10 mouse cellular contexts compared by ENCODE assay signal in the genomic region with DNA sequence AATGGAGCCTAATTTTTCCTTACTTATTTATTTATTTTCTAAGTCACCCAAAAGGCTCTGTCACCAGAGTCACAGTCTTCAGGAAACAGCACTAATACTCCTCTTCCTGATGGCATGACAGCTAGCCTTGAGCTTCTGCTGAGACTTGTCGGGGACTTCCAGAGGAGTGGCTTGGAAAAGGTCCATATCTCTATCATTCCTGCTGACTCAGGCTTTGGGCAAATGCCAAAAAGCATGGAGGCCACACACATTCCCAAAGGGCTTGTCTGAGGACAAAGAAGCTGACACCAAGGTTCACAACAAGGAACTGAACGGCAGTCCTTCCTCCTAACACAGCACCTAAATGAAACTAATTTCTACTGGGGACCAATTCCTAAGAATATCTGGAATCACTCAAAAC.
DNase-seq lines count a peak whose midpoint lies in the region; ATAC-seq and TF ChIP-seq lines count a peak whose summit lies in the region.
"Had no signal": no experiment of that assay in that cellular context is flagged by ENCODE, and none has a peak within 500 bp of the region (broad histone marks: within the 10 kb centered on the region; RNA-seq: fewer than 3 reads in every experiment).

No protein-coding gene starts in this region.

- no peaks in the 10 kb centered on the region for H3K36me3 ChIP-seq in heart, adult 2 months (ENCODE audit: control insufficient read depth, insufficient read depth, low read length)
- no peaks in the 10 kb centered on the region for H3K36me3 ChIP-seq in forebrain, embryonic 16.5 days (ENCODE audit: control insufficient read depth, insufficient read depth)
- H3K36me3 ChIP-seq: stomach, embryonic 15.5 days had no signal

- TF ChIP-seq EP300 in heart, adult 2 months (IDR thresholded peaks at IDR 0.05; ENCODE audit: insufficient read depth, low read depth, low read length) = no peak

- ATAC-seq in forebrain, embryonic 16.5 days = no peak
- ATAC-seq: Patski had no signal

- peaks cover 2% of the 10 kb centered on the region; the same call in 1 of the 2 replicates for H3K4me1 ChIP-seq in heart, adult 2 months (ENCODE audit: control insufficient read depth, insufficient read depth, low read length)
- no peaks in the 10 kb centered on the region for H3K4me1 ChIP-seq in forebrain, embryonic 16.5 days (replicated peaks; ENCODE audit: control insufficient read depth, insufficient read depth, low read length)
- H3K4me1 ChIP-seq: stomach, embryonic 15.5 days had no signal

- 3% methylated on average over 2 of the region's 2 CpGs for WGBS in heart, adult 2 months
- WGBS in forebrain, embryonic 16.5 days = 20% methylated on average over 2 of the region's 2 CpGs

- intact Hi-C loops in heart, adult 2 months (cut with DNase I) = loop anchor here (1.0 kb wide), 1 partner anchor 102 kb away; no protein-coding TSS in a partner anchor
- intact Hi-C loops in left cerebral cortex, postnatal 25 days (cut with DNase I) = no loop called here

- no peaks in the 10 kb centered on the region for H3K27me3 ChIP-seq in heart, adult 2 months (ENCODE audit: control insufficient read depth, insufficient read depth, low read length)
- H3K27me3 ChIP-seq in forebrain, embryonic 16.5 days (replicated peaks; ENCODE audit: control insufficient read depth, insufficient read depth, low read length) = no peaks in the 10 kb centered on the region
- H3K27me3 ChIP-seq: stomach, embryonic 15.5 days had no signal

- no peak overlapping the region for H3K4me2 ChIP-seq in forebrain, embryonic 16.5 days (ENCODE audit: low read length)
- H3K4me2 ChIP-seq: stomach, embryonic 15.5 days had no signal

- H3K27ac ChIP-seq in heart, adult 2 months = no peak overlapping the region
- no peak overlapping the region for H3K27ac ChIP-seq in forebrain, embryonic 16.5 days (ENCODE audit: low read length)
- H3K27ac ChIP-seq: stomach, embryonic 15.5 days had no signal

- H3K9me3 ChIP-seq in forebrain, embryonic 16.5 days (ENCODE audit: control insufficient read depth, low read length) = no peaks in the 10 kb centered on the region
- H3K9me3 ChIP-seq: stomach, embryonic 15.5 days had no signal

- no peak overlapping the region for H3K4me3 ChIP-seq in heart, adult 2 months
- no peak overlapping the region for H3K4me3 ChIP-seq in forebrain, embryonic 16.5 days (replicated peaks; ENCODE audit: low read length)
- H3K4me3 ChIP-seq: stomach, embryonic 15.5 days had no signal

- no peak for TF ChIP-seq CTCF in heart, adult 2 months (IDR thresholded peaks at IDR 0.05)

- H3K79me2 ChIP-seq in heart, adult 2 months (replicated peaks; ENCODE audit: control insufficient read depth, insufficient read depth, low read length) = no peaks in the 10 kb centered on the region

- peak; percentile 62 for DNase-seq in ovary, adult 18-20 months (ENCODE audit: low spot score)
- no peak for DNase-seq in ovary, postnatal 10 days (ENCODE audit: low spot score)
- DNase-seq in heart, adult 2 months = peak; percentile 55 to 67
- DNase-seq in kidney, postnatal 10 days = peak; percentile 83
- peak; percentile 47 for DNase-seq in testis, postnatal 10 days (ENCODE audit: low spot score)
- DNase-seq in left cerebral cortex, postnatal 25 days (ENCODE audit: low spot score in 2 of 2) = no peak
- no peak for DNase-seq in layer of hippocampus, postnatal 25 days (ENCODE audit: extremely low spot score in 1 of 2, low spot score in 1 of 2)

- no peak for TF ChIP-seq POLR2A in heart, adult 2 months (IDR thresholded peaks at IDR 0.05; ENCODE audit: insufficient read depth, low read depth, low read length)

- no peak overlapping the region for H3K9ac ChIP-seq in heart, adult 2 months (ENCODE audit: low read depth, low read length)
- H3K9ac ChIP-seq in forebrain, embryonic 16.5 days (replicated peaks; ENCODE audit: low read depth, low read length) = no peak overlapping the region
- H3K9ac ChIP-seq: stomach, embryonic 15.5 days had no signal

Comparison
In these comparisons a context has a peak if more than half of its experiments do, and no peak if none do; other contexts are left out.
1. DNase-seq: peak in ovary, adult 18-20 months (single experiment), heart, adult 2 months (2 of 2), kidney, postnatal 10 days (single experiment) and testis, postnatal 10 days (single experiment); none in ovary, postnatal 10 days (single experiment), left cerebral cortex, postnatal 25 days (0 of 2) and layer of hippocampus, postnatal 25 days (0 of 2).